Mouse (Mus musculus) liver, embryonic 14.5 days (tissue): ENCODE measurements around the gene Pmm2. TPM values are rescaled to one million over a fixed set of nuclear protein-coding genes. Genes with fewer than 3 reads are reported as not detected.

Experiments
- ATAC-seq: fragments of 200-750 bp; cut with Nextera tagmentation; 2 replicates; pipeline ENCODE4 v1.8.0; 2017; ENCODE audit warnings: moderate number of reproducible peaks, mild to moderate bottlenecking, moderate library complexity; ENCODE audit not compliant: insufficient read depth
- DNase-seq, 3 experiments: peaks; one replicate each; pipeline ENCODE4 v3.0.0-alpha.2; 2012 to 2013; ENCODE audit warnings: low read depth in 3 of 3, low spot score in 3 of 3
- H3K27ac ChIP-seq: fragments of 300-500 bp; sonication (generic); 2 replicates; pipeline ENCODE4 v1.5.1; 2014; ENCODE audit warnings: moderate library complexity, mild to moderate bottlenecking, control low read depth, inconsistent platforms
- H3K27me3 ChIP-seq: fragments of 300-500 bp; sonication (generic); 2 replicates; pipeline ENCODE4 v1.6.1; 2014; ENCODE audit warnings: mild to moderate bottlenecking, low read length, moderate library complexity; ENCODE audit not compliant: control insufficient read depth, insufficient read depth
- H3K36me3 ChIP-seq: fragments of 300-500 bp; sonication (generic); replicated peaks from 2 replicates; pipeline ENCODE4 v1.6.1; 2014; ENCODE audit warnings: low read depth; ENCODE audit not compliant: control insufficient read depth, insufficient read depth
- H3K4me1 ChIP-seq, 2 experiments: fragments of 200-500 bp in 1 of 2; fragments of 300-500 bp in 1 of 2; sonication (generic) in 1 of 2; replicated peaks; 2 replicates each; pipeline ENCODE4 v1.6.1; 2012 to 2014; ENCODE audit warnings: antibody characterized with exemption in 1 of 2, inconsistent platforms in 1 of 2, low read length in 1 of 2; ENCODE audit not compliant: control insufficient read depth in 2 of 2, insufficient read depth in 2 of 2
- H3K4me2 ChIP-seq: fragments of 300-500 bp; sonication (generic); 2 replicates; pipeline ENCODE4 v1.6.1; 2014; ENCODE audit warnings: low read depth, mild to moderate bottlenecking, control low read depth, moderate library complexity
- H3K4me3 ChIP-seq, 2 experiments: fragments of 200-500 bp in 1 of 2; fragments of 300-500 bp in 1 of 2; sonication (generic) in 1 of 2; 2 replicates each; pipeline ENCODE4 v1.5.1; 2012 to 2014; ENCODE audit warnings: low read depth in 2 of 2, low read length in 2 of 2, mild to moderate bottlenecking in 2 of 2, control low read depth in 1 of 2, inconsistent platforms in 1 of 2, moderate library complexity in 1 of 2; ENCODE audit not compliant: insufficient read depth in 1 of 2
- H3K9ac ChIP-seq: fragments of 300-500 bp; sonication (generic); replicated peaks from 2 replicates; pipeline ENCODE4 v1.6.1; 2014; ENCODE audit warnings: mild to moderate bottlenecking, control low read depth, moderate library complexity
- H3K9me3 ChIP-seq: fragments of 300-500 bp; sonication (generic); 2 replicates; pipeline ENCODE4 v1.6.1; 2016; ENCODE audit warnings: low read length, mixed read lengths; ENCODE audit not compliant: control insufficient read depth
- CTCF ChIP-seq: IDR thresholded peaks from 2 replicates; pipeline ENCODE4 v1.5.1; 2016; ENCODE audit warnings: antibody characterized with exemption, low read depth, control low read depth
- EP300 ChIP-seq: IDR thresholded peaks from 2 replicates; pipeline ENCODE4 v1.6.1; 2016; ENCODE audit warnings: antibody characterized with exemption, low read depth
- WGBS: fragments of 180-500 bp; shearing (Covaris S2); extraction: QIAGEN DNeasy Blood & Tissue Kit; methylation state at CpG from one replicate; pipeline ENCODE4 v1.1.7; 2014; ENCODE audit not compliant: insufficient replicate concordance; 5-methylcytosine and 5-hydroxymethylcytosine counted together
- polyA plus RNA-seq, 2 experiments: library from polyadenylated mRNA; depleted of rRNA in 1 of 2; stranded (reverse) in 1 of 2; unstranded in 1 of 2; fragments of >200 nt; fragmentation: Nextera tagmentation in 1 of 2; extraction: Ambion mirVana in 1 of 2; gene quantifications; 2 replicates each; pipeline versions ENCODE4 v1.2.1 to v1.2.3; 2012 to 2014

Pmm2 gene
- polyA plus RNA-seq, 2 experiments: 22.1 to 25.5 TPM

- H3K27me3 ChIP-seq: no peaks in the 10 kb centered on the region
- TF ChIP-seq EP300: no peak
- no peak for TF ChIP-seq CTCF
- ATAC-seq (no peak), DNase-seq (no peak)
- WGBS: 52% methylated on average over 3 of the region's 3 CpGs
- peaks cover 27 to 29% of the 10 kb centered on the region in 2 experiments for H3K4me1 ChIP-seq
- H3K4me3 ChIP-seq: no peak overlapping the region
- no peaks in the 10 kb centered on the region for H3K9me3 ChIP-seq
- H3K27ac ChIP-seq: no peak overlapping the region
- H3K9ac ChIP-seq: no peak overlapping the region
- H3K4me2 ChIP-seq: no peak overlapping the region
- H3K36me3 ChIP-seq: no peaks in the 10 kb centered on the region
These were observed 27.1 kb upstream of the Pmm2 start for GRCm38 (mm10) chr16:8610397-8610796.

- Histone ChIP-seq H3K4me2 (peak overlapping the region; percentile 76), H3K9me3 (no peaks in the 10 kb centered on the region), H3K27me3 (no peaks in the 10 kb centered on the region), H3K4me3 (peak overlapping the region; percentile 28 to 33; a peak in 2 of 4 replicates), H3K36me3 (no peaks in the 10 kb centered on the region), H3K9ac (peak overlapping the region; percentile 58), H3K27ac (peak overlapping the region; percentile 97), H3K4me1 (peaks cover 27 to 31% of the 10 kb centered on the region in 2 experiments)
- ATAC-seq (peak; percentile 99), DNase-seq (peak; percentile 80 to 83 (median 82))
- WGBS: 47% methylated on average over 8 of the region's 8 CpGs
- TF ChIP-seq EP300: peak; percentile 97
- TF ChIP-seq CTCF: no peak
These were observed 25.1 kb upstream of the Pmm2 start for GRCm38 (mm10) chr16:8612214-8613005.

GRCm38 (mm10) chr16:8613039-8613438 is 24.4 kb upstream of the Pmm2 start:
- ATAC-seq (peak; percentile 75), DNase-seq (peak in 2 of 3 experiments; percentile 31 to 42)
- peak overlapping the region; percentile 58 for H3K9ac ChIP-seq
- no peaks in the 10 kb centered on the region for H3K27me3 ChIP-seq
- no peaks in the 10 kb centered on the region for H3K9me3 ChIP-seq
- peak overlapping the region; percentile 28 to 33; a peak in 3 of 4 replicates for H3K4me3 ChIP-seq
- H3K36me3 ChIP-seq: no peaks in the 10 kb centered on the region
- peak overlapping the region; percentile 76 for H3K4me2 ChIP-seq
- peaks cover 27 to 31% of the 10 kb centered on the region in 2 experiments for H3K4me1 ChIP-seq
- TF ChIP-seq EP300 (no peak), CTCF (no peak)
- 31% methylated on average over 4 of the region's 4 CpGs for WGBS
- H3K27ac ChIP-seq: peak overlapping the region; percentile 97

- ATAC-seq: peak; percentile 21; the same call in 1 of the 2 replicates
- Histone ChIP-seq H3K4me2 (peak overlapping the region; percentile 76), H3K4me3 (peak overlapping the region; percentile 28 to 33; a peak in 2 of 4 replicates), H3K27me3 (no peaks in the 10 kb centered on the region), H3K36me3 (no peaks in the 10 kb centered on the region), H3K27ac (peak overlapping the region; percentile 97), H3K9ac (peak overlapping the region; percentile 58), H3K9me3 (no peaks in the 10 kb centered on the region), H3K4me1 (peaks cover 27 to 31% of the 10 kb centered on the region in 2 experiments)
- peak in 1 of 3 experiments; percentile 42 for DNase-seq
- WGBS: 66% methylated on average over 3 of the region's 3 CpGs
- TF ChIP-seq EP300 (no peak), CTCF (no peak)
These were observed 24.0 kb upstream of the Pmm2 start for GRCm38 (mm10) chr16:8613447-8613846.

- 60% methylated on average over 10 of the region's 10 CpGs for WGBS
- ATAC-seq (no peak), DNase-seq (no peak)
- H3K4me2 ChIP-seq: no peak overlapping the region
- no peak overlapping the region for H3K27ac ChIP-seq
- H3K9ac ChIP-seq: no peak overlapping the region
- H3K36me3 ChIP-seq: no peaks in the 10 kb centered on the region
- H3K4me1 ChIP-seq: peaks cover 0 to 2% of the 10 kb centered on the region in 2 experiments; a peak in 1 of 4 replicates
- H3K9me3 ChIP-seq: no peaks in the 10 kb centered on the region
- no peaks in the 10 kb centered on the region for H3K27me3 ChIP-seq
- no peak overlapping the region for H3K4me3 ChIP-seq
- TF ChIP-seq EP300: no peak
- no peak for TF ChIP-seq CTCF
These were observed 17.7 kb upstream of the Pmm2 start for GRCm38 (mm10) chr16:8619659-8620314.
